Mouse (Mus musculus): ENCODE results near the gene Uggt1. TPM values are rescaled to one million over a fixed set of nuclear protein-coding genes. Genes with fewer than 3 reads are reported as not detected.

Uggt1 gene
- polyA plus RNA-seq, 1 experiment, result 77.5 TPM

DNA sequence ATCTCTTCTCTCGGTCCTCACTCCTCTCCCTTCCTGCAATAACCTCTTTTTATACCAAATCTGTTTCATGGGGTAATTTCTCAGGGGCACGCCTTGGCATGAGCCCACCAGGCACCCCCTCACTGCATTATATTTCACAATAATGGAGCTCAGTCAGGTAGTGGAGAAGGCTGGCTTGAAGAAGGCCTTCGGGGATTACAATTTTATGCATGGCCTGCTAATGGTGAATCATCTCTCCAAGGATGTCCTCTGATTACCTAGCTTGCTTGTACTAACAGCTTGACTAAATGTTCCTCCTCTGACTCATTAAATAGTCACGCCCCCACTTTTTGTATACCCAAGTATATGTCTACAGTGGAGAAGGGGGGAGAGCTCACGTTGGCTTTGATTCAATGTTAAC, 128.0 kb downstream of the Uggt1 start:
- Histone ChIP-seq H3K27ac (ENCODE audit: insufficient read depth, low read length) (no peak overlapping the region), H3K4me3 (ENCODE audit: low read depth, low read length) (no peak overlapping the region), H3K36me3 (ENCODE audit: control insufficient read depth, insufficient read depth, low read length, poor library complexity, severe bottlenecking) (no peaks in the 10 kb centered on the region), H3K4me1 (ENCODE audit: control insufficient read depth, insufficient read depth, low read length) (no peaks in the 10 kb centered on the region), H3K9ac (ENCODE audit: low read depth, poor library complexity, severe bottlenecking) (no peak overlapping the region), H3K27me3 (ENCODE audit: control insufficient read depth, insufficient read depth, low read length, poor library complexity, severe bottlenecking) (no peaks in the 10 kb centered on the region), H3K9me3 (replicated peaks; ENCODE audit: control insufficient read depth, insufficient read depth, low read length, poor library complexity, severe bottlenecking) (no peaks in the 10 kb centered on the region)
- TF ChIP-seq EP300 (IDR thresholded peaks at IDR 0.05; ENCODE audit: insufficient read depth, low read depth, low read length) (no peak), CTCF (IDR thresholded peaks at IDR 0.05; ENCODE audit: low read depth, low read length) (no peak), POLR2A (IDR thresholded peaks at IDR 0.05; ENCODE audit: insufficient read depth, low read length) (no peak)

DNA sequence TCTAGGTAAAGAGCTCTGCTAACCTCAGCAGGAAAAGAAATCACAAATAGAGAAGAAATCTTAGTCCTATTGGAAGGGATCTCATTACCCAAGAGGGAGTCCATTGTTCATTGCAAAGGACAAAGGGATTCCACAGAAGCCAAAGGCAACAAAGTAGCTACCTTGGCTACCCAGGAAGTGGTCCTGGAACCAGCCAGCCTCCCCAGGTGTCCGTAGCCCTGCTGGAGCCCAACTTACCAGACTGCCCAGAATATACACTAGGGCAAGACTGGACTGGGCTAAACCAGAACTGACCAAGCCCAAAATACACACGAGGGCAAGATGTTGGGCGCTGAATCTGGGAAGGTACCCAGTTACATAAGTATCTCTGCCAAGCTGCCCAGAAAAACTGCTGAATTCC, 129.7 kb downstream of the Uggt1 start:
- Histone ChIP-seq H3K4me3 (ENCODE audit: low read depth, low read length) (no peak overlapping the region), H3K36me3 (ENCODE audit: control insufficient read depth, insufficient read depth, low read length, poor library complexity, severe bottlenecking) (no peaks in the 10 kb centered on the region), H3K27me3 (ENCODE audit: control insufficient read depth, insufficient read depth, low read length, poor library complexity, severe bottlenecking) (no peaks in the 10 kb centered on the region), H3K4me1 (ENCODE audit: control insufficient read depth, insufficient read depth, low read length) (no peaks in the 10 kb centered on the region), H3K9ac (ENCODE audit: low read depth, poor library complexity, severe bottlenecking) (no peak overlapping the region), H3K9me3 (replicated peaks; ENCODE audit: control insufficient read depth, insufficient read depth, low read length, poor library complexity, severe bottlenecking) (no peaks in the 10 kb centered on the region), H3K27ac (ENCODE audit: insufficient read depth, low read length) (no peak overlapping the region)
- TF ChIP-seq EP300 (IDR thresholded peaks at IDR 0.05; ENCODE audit: insufficient read depth, low read depth, low read length) (no peak), POLR2A (IDR thresholded peaks at IDR 0.05; ENCODE audit: insufficient read depth, low read length) (no peak), CTCF (IDR thresholded peaks at IDR 0.05; ENCODE audit: low read depth, low read length) (no peak)

DNA sequence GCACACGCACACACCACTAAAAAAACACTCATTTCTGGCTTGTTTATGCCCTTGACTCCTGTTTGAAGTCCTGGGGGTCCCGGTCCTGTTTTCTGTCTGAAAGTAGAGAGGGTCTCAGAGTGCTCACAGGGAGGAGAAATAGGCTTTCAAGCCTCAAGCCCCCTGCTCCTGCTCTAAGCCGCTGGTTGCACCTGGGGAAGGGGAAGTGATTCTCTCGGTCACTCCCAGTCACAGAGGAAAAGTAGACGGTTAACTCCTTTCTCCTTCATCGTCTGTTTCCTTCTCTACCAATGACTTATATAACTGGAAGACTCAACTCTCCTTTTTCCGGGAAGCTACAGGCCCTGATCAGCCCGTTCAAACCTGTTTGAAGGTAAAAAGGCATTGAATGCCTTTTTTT, 130.8 kb downstream of the Uggt1 start:
- Histone ChIP-seq H3K27me3 (ENCODE audit: control insufficient read depth, insufficient read depth, low read length, poor library complexity, severe bottlenecking) (no peaks in the 10 kb centered on the region), H3K9ac (ENCODE audit: low read depth, poor library complexity, severe bottlenecking) (no peak overlapping the region), H3K27ac (ENCODE audit: insufficient read depth, low read length) (no peak overlapping the region), H3K4me1 (ENCODE audit: control insufficient read depth, insufficient read depth, low read length) (no peaks in the 10 kb centered on the region), H3K36me3 (ENCODE audit: control insufficient read depth, insufficient read depth, low read length, poor library complexity, severe bottlenecking) (no peaks in the 10 kb centered on the region), H3K4me3 (ENCODE audit: low read depth, low read length) (no peak overlapping the region), H3K9me3 (replicated peaks; ENCODE audit: control insufficient read depth, insufficient read depth, low read length, poor library complexity, severe bottlenecking) (no peaks in the 10 kb centered on the region)
- TF ChIP-seq POLR2A (IDR thresholded peaks at IDR 0.05; ENCODE audit: insufficient read depth, low read length) (no peak), EP300 (IDR thresholded peaks at IDR 0.05; ENCODE audit: insufficient read depth, low read depth, low read length) (no peak), CTCF (IDR thresholded peaks at IDR 0.05; ENCODE audit: low read depth, low read length) (no peak)

DNA sequence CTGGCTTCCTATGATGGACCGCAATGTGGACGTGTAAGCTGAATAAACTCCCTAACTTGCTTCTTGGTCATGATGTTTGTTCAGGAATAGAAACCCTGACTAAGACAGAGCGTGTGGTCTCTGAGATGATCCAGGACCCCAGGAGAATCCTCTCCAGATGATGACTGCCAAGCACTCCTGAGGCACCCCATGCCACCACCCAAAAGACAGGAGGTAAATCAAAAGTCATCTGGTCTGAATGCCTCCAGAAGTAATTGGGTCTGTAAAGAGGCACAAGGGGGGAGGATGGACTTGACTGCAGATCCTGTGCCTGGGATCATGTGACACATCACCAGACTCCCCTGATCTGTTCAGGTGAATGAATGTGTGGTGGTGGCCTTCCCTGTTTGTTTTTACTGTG, 131.9 kb downstream of the Uggt1 start:
- H3K27me3 ChIP-seq (ENCODE audit: control insufficient read depth, insufficient read depth, low read length, poor library complexity, severe bottlenecking), result no peaks in the 10 kb centered on the region
- H3K27ac ChIP-seq (ENCODE audit: insufficient read depth, low read length), result no peak overlapping the region
- no peak overlapping the region for H3K4me3 ChIP-seq (ENCODE audit: low read depth, low read length)
- TF ChIP-seq EP300 (IDR thresholded peaks at IDR 0.05; ENCODE audit: insufficient read depth, low read depth, low read length), result no peak
- TF ChIP-seq CTCF (IDR thresholded peaks at IDR 0.05; ENCODE audit: low read depth, low read length), result no peak
- TF ChIP-seq POLR2A (IDR thresholded peaks at IDR 0.05; ENCODE audit: insufficient read depth, low read length), result no peak
- no peak overlapping the region for H3K9ac ChIP-seq (ENCODE audit: low read depth, poor library complexity, severe bottlenecking)
- H3K9me3 ChIP-seq (replicated peaks; ENCODE audit: control insufficient read depth, insufficient read depth, low read length, poor library complexity, severe bottlenecking), result no peaks in the 10 kb centered on the region
- no peaks in the 10 kb centered on the region for H3K4me1 ChIP-seq (ENCODE audit: control insufficient read depth, insufficient read depth, low read length)
- H3K36me3 ChIP-seq (ENCODE audit: control insufficient read depth, insufficient read depth, low read length, poor library complexity, severe bottlenecking), result no peaks in the 10 kb centered on the region

DNA sequence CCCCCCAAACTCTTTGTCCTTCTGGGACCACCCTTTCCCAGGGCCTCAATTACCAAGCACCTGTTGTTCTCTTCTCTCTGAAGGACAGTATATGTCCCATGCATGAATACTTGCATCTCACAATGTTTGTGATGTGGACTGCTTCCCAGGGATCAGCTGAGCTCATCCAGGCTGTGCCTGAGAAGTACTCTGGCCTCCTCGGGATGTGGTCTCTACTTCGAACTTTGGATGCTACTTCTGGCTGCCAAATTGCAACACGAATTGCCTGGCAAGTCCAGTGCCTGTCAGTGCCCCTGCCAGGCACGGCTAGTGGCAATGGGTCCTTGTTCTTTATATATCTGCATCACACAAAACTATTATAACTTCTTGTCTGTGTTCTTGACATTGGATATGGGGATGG, 134.5 kb downstream of the Uggt1 start:
- TF ChIP-seq POLR2A (IDR thresholded peaks at IDR 0.05; ENCODE audit: insufficient read depth, low read length), result no peak
- no peak for TF ChIP-seq CTCF (IDR thresholded peaks at IDR 0.05; ENCODE audit: low read depth, low read length)
- TF ChIP-seq EP300 (IDR thresholded peaks at IDR 0.05; ENCODE audit: insufficient read depth, low read depth, low read length), result no peak
- no peak overlapping the region for H3K27ac ChIP-seq (ENCODE audit: insufficient read depth, low read length)
- H3K27me3 ChIP-seq (ENCODE audit: control insufficient read depth, insufficient read depth, low read length, poor library complexity, severe bottlenecking), result no peaks in the 10 kb centered on the region
- no peaks in the 10 kb centered on the region for H3K9me3 ChIP-seq (replicated peaks; ENCODE audit: control insufficient read depth, insufficient read depth, low read length, poor library complexity, severe bottlenecking)
- no peaks in the 10 kb centered on the region for H3K4me1 ChIP-seq (ENCODE audit: control insufficient read depth, insufficient read depth, low read length)
- no peak overlapping the region for H3K9ac ChIP-seq (ENCODE audit: low read depth, poor library complexity, severe bottlenecking)
- no peak overlapping the region for H3K4me3 ChIP-seq (ENCODE audit: low read depth, low read length)
- H3K36me3 ChIP-seq (ENCODE audit: control insufficient read depth, insufficient read depth, low read length, poor library complexity, severe bottlenecking), result peaks cover 1% of the 10 kb centered on the region; the same call in 1 of the 2 replicates

DNA sequence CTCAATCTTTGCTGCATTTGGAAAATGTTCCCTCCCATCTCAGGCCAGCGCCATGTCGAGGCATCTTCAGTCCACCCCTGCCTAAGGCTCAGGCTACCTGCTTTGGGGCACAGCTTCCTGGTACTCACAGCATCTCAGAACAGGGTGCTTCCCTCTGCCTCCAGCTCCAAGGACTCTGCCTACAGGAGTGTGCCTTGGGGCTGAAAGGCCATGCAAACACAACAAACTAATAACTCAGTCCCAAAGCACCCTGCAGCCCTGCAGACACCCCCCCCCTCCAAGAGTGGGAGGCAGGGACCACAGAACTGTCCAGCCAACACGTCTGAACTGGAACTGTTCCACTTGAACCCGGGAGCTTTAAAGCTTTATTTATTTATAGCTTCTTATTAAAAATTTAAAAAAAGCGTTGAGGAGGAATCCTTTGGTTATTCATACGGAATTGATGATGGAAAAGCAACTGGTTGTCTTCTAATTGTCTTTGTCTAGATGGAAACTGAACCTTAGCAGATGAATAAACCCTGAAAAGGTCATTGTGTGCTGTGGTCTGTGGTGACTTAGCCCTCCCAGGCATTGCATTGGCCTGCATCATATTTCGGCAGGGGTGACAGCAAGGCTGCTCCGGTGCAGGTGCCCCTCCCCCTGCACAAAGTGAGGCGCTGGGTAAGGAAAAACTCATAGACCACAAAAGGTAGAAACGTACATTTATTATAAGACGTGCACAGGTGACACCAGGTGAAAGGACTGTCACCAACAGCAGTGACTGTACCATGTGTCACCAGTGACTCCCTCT, 138.4 kb downstream of the Uggt1 start:
- Histone ChIP-seq H3K9me3 (replicated peaks; ENCODE audit: control insufficient read depth, insufficient read depth, low read length, poor library complexity, severe bottlenecking) (no peaks in the 10 kb centered on the region), H3K36me3 (ENCODE audit: control insufficient read depth, insufficient read depth, low read length, poor library complexity, severe bottlenecking) (peaks cover 11% of the 10 kb centered on the region), H3K27ac (ENCODE audit: insufficient read depth, low read length) (no peak overlapping the region), H3K4me3 (ENCODE audit: low read depth, low read length) (no peak overlapping the region), H3K9ac (ENCODE audit: low read depth, poor library complexity, severe bottlenecking) (no peak overlapping the region), H3K4me1 (ENCODE audit: control insufficient read depth, insufficient read depth, low read length) (no peaks in the 10 kb centered on the region), H3K27me3 (ENCODE audit: control insufficient read depth, insufficient read depth, low read length, poor library complexity, severe bottlenecking) (no peaks in the 10 kb centered on the region)
- TF ChIP-seq CTCF (IDR thresholded peaks at IDR 0.05; ENCODE audit: low read depth, low read length) (no peak), POLR2A (IDR thresholded peaks at IDR 0.05; ENCODE audit: insufficient read depth, low read length) (no peak), EP300 (IDR thresholded peaks at IDR 0.05; ENCODE audit: insufficient read depth, low read depth, low read length) (no peak)
